ENCODE assay signal across 9 mouse cellular contexts in the genomic region with DNA sequence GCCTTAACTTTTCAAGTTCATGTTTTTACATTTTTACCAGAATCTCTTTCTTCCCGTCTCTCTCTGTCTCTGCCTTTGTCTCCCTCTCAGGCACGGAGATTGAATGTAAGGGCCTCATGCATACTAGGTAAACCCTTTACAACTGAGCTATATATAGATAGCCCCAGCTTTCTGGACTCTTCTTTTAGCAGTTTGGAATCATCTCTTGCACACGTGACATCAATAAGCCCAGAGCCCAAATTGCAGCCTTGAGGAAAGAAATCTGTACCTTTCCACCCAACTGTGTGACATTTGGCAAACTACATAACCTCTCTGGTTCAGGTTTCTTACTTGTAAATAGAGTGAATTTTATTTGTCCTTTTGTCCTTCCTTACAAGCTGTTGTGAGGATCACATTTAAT. TPM values are rescaled to one million over a fixed set of nuclear protein-coding genes. Genes with fewer than 3 reads are reported as not detected.
DNase-seq lines count a peak whose midpoint lies in the region; ATAC-seq and TF ChIP-seq lines count a peak whose summit lies in the region.
"Had no signal": no experiment of that assay in that cellular context is flagged by ENCODE, and none has a peak within 500 bp of the region (broad histone marks: within the 10 kb centered on the region; RNA-seq: fewer than 3 reads in every experiment).

No protein-coding gene starts in this region.

- peak in 1 of 2 experiments; percentile 37 for DNase-seq in cerebellum, adult 2 months
- no peak for DNase-seq in cerebellum, adult 11 months
- DNase-seq in neural tube, embryonic 11.5 days (ENCODE audit: low spot score), result no peak
- no peak for DNase-seq in neural tube, embryonic 10.5 days (ENCODE audit: extremely low spot score, low spot score)
- no peak for DNase-seq in kidney, postnatal 4 days
- DNase-seq: kidney, postnatal 14 days had no signal

- no peak overlapping the region; the same call in 1 of the 2 replicates for H3K27ac ChIP-seq in cerebellum, adult 2 months (ENCODE audit: insufficient read depth, low read length)
- H3K27ac ChIP-seq in neural tube, embryonic 11.5 days (ENCODE audit: low read depth, low read length), result no peak overlapping the region
- H3K27ac ChIP-seq in limb, embryonic 13.5 days, result no peak overlapping the region
- H3K27ac ChIP-seq in stomach, embryonic 16.5 days (ENCODE audit: low read length), result no peak overlapping the region

- H3K4me1 ChIP-seq in cerebellum, adult 2 months (ENCODE audit: control insufficient read depth, insufficient read depth, low read length), result no peaks in the 10 kb centered on the region
- H3K4me1 ChIP-seq in neural tube, embryonic 11.5 days (ENCODE audit: control insufficient read depth, insufficient read depth, low read length), result no peaks in the 10 kb centered on the region
- H3K4me1 ChIP-seq in limb, embryonic 13.5 days, result peaks cover 11% of the 10 kb centered on the region; the same call in 1 of the 2 replicates
- H3K4me1 ChIP-seq in stomach, embryonic 16.5 days (ENCODE audit: control insufficient read depth, insufficient read depth, low read length), result peaks cover 7% of the 10 kb centered on the region; the same call in 1 of the 2 replicates

- H3K9ac ChIP-seq in neural tube, embryonic 11.5 days (ENCODE audit: low read length), result no peak overlapping the region
- H3K9ac ChIP-seq in limb, embryonic 13.5 days, result peak overlapping the region; percentile 86; the same call in 1 of the 2 replicates
- no peak overlapping the region for H3K9ac ChIP-seq in stomach, embryonic 16.5 days (ENCODE audit: low read length)

- no peaks in the 10 kb centered on the region for H3K27me3 ChIP-seq in cerebellum, adult 2 months (ENCODE audit: control insufficient read depth, insufficient read depth, low read length)
- no peaks in the 10 kb centered on the region for H3K27me3 ChIP-seq in neural tube, embryonic 11.5 days (ENCODE audit: control insufficient read depth, insufficient read depth, low read length)
- H3K27me3 ChIP-seq in limb, embryonic 13.5 days, result no peaks in the 10 kb centered on the region
- H3K27me3 ChIP-seq in stomach, embryonic 16.5 days (ENCODE audit: control insufficient read depth, insufficient read depth, low read length), result no peaks in the 10 kb centered on the region

- TF ChIP-seq CTCF in cerebellum, adult 2 months (IDR thresholded peaks at IDR 0.05; ENCODE audit: borderline replicate concordance, insufficient read depth, low read depth, low read length), result no peak

- ATAC-seq in neural tube, embryonic 11.5 days (ENCODE audit: insufficient read depth, low FRiP score, low TSS enrichment), result no peak
- no peak for ATAC-seq in limb, embryonic 13.5 days (ENCODE audit: low FRiP score, low read depth)
- ATAC-seq in stomach, embryonic 16.5 days (ENCODE audit: insufficient read depth, low FRiP score), result no peak
- no peak for ATAC-seq in monocyte, adult 5-6 weeks (replicated peaks; ENCODE audit: insufficient number of reproducible peaks, low FRiP score, low TSS enrichment, poor library complexity, severe bottlenecking)

- H3K4me3 ChIP-seq in cerebellum, adult 2 months (replicated peaks; ENCODE audit: insufficient read depth, low read depth, low read length), result peak overlapping the region; percentile 95
- H3K4me3 ChIP-seq in neural tube, embryonic 11.5 days (ENCODE audit: low read depth, low read length), result peak overlapping the region; percentile 86
- H3K4me3 ChIP-seq in limb, embryonic 13.5 days, result peak overlapping the region; percentile 86
- H3K4me3 ChIP-seq in stomach, embryonic 16.5 days (replicated peaks; ENCODE audit: low read length), result peak overlapping the region; percentile 86

- peak overlapping the region; percentile 74 for H3K4me2 ChIP-seq in neural tube, embryonic 11.5 days (ENCODE audit: low read depth)
- peak overlapping the region; percentile 80 for H3K4me2 ChIP-seq in limb, embryonic 13.5 days (replicated peaks)
- peak overlapping the region; percentile 99 for H3K4me2 ChIP-seq in stomach, embryonic 16.5 days (ENCODE audit: low read depth, low read length)

- H3K9me3 ChIP-seq in neural tube, embryonic 11.5 days (ENCODE audit: control insufficient read depth, low read length), result no peaks in the 10 kb centered on the region
- H3K9me3 ChIP-seq in limb, embryonic 13.5 days, result no peaks in the 10 kb centered on the region
- no peaks in the 10 kb centered on the region for H3K9me3 ChIP-seq in stomach, embryonic 16.5 days (replicated peaks; ENCODE audit: control insufficient read depth, low read length)

- 6% methylated on average over 3 of the region's 3 CpGs for WGBS in cerebellum, adult 2 months
- 22% methylated on average over 3 of the region's 3 CpGs for WGBS in neural tube, embryonic 11.5 days
- 28% methylated on average over 3 of the region's 3 CpGs for WGBS in limb, embryonic 13.5 days
- WGBS in stomach, embryonic 16.5 days, result 48% methylated on average over 3 of the region's 3 CpGs

- no peaks in the 10 kb centered on the region for H3K36me3 ChIP-seq in neural tube, embryonic 11.5 days (ENCODE audit: control insufficient read depth, insufficient read depth, low read length)
- no peaks in the 10 kb centered on the region for H3K36me3 ChIP-seq in limb, embryonic 13.5 days
- H3K36me3 ChIP-seq in stomach, embryonic 16.5 days (ENCODE audit: control insufficient read depth, insufficient read depth, low read length), result no peaks in the 10 kb centered on the region

- TF ChIP-seq POLR2A in cerebellum, adult 2 months (IDR thresholded peaks at IDR 0.05; ENCODE audit: borderline replicate concordance, insufficient read depth, low read length), result no peak

RNA-seq across cellular contexts. Expression of a gene that starts 1.5 kb away (rescaled TPM):
- 86.4 and 89.9 TPM in 2 replicates for polyA plus RNA-seq in cerebellum, adult 2 months (2012; rRNA removed)
- 29.4 and 35.3 TPM in 2 replicates for polyA plus RNA-seq in neural tube, embryonic 11.5 days (2014; fragmentation: Nextera tagmentation; extraction: Ambion mirVana)
- polyA plus RNA-seq in limb, embryonic 13.5 days (2015; fragmentation: Nextera tagmentation; extraction: Ambion mirVana), result 16.4 and 16.9 TPM in 2 replicates
- 9.4 and 10.5 TPM in 2 replicates for polyA plus RNA-seq in stomach, embryonic 16.5 days (2015; fragmentation: Nextera tagmentation; extraction: Ambion mirVana)
- total RNA-seq in monocyte, adult 5-6 weeks (2017), result 91.5 to 104 TPM (median 93.1 TPM) in 3 replicates

RNA-seq across cellular contexts. Expression of a gene that starts 34.9 kb away (rescaled TPM):
- 67.2 and 74.5 TPM in 2 replicates for polyA plus RNA-seq in cerebellum, adult 2 months (2012; rRNA removed)
- polyA plus RNA-seq in neural tube, embryonic 11.5 days (2014; fragmentation: Nextera tagmentation; extraction: Ambion mirVana), result 302 and 316 TPM in 2 replicates
- 293 and 295 TPM in 2 replicates for polyA plus RNA-seq in limb, embryonic 13.5 days (2015; fragmentation: Nextera tagmentation; extraction: Ambion mirVana)
- 256 and 295 TPM in 2 replicates for polyA plus RNA-seq in stomach, embryonic 16.5 days (2015; fragmentation: Nextera tagmentation; extraction: Ambion mirVana)
- total RNA-seq in monocyte, adult 5-6 weeks (2017), result 173 to 274 TPM (median 187 TPM) in 3 replicates
